Mouse (Mus musculus) right cerebral cortex, postnatal 10 days (tissue): ENCODE measurements around the gene Prkcb.

Experiments used
- DNase-seq, 2 experiments: peaks; one replicate each; pipeline ENCODE4 v3.0.0; 2021; ENCODE audit warnings: low spot score in 2 of 2

Gene Prkcb

DNA sequence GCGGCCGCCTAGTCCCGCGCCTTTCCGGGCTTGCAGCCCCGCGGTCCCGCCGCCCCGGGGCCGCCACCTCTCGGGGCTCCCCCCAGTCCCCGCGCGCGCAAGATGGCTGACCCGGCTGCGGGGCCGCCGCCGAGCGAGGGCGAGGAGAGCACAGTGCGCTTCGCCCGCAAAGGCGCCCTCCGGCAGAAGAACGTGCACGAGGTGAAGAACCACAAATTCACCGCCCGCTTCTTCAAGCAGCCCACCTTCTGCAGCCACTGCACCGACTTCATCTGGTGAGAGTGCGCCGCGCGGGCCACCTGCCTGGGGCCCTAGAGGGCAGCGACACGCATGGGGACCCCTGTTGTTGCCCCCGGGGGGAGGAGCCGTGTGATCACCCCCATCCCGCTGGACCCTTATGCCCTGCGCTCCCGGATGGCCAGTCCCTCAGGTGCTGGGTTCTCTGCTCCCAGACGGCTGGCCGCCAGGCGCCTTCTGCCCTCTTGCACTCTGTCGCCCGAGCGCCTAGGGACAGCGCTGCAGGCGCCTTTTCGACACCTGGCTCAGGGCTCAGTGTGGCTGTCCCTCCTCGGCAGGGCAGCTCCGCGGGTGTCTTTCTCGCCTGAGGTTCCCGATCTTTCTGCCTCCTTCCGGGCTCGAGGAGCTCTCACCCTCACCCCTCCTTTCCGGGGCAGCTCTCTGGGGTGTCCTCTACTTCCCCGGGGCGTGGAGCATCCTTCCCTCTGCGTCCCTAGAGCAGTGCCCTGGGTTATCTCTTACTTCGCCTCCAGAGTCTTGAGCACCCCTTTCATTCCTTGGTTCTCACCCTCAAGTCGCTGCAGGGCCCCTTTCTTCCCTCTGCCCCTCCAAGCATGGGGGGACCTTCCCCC, 926 bp downstream of the Prkcb start:
- DNase-seq = peak; percentile 50 to 51

DNA sequence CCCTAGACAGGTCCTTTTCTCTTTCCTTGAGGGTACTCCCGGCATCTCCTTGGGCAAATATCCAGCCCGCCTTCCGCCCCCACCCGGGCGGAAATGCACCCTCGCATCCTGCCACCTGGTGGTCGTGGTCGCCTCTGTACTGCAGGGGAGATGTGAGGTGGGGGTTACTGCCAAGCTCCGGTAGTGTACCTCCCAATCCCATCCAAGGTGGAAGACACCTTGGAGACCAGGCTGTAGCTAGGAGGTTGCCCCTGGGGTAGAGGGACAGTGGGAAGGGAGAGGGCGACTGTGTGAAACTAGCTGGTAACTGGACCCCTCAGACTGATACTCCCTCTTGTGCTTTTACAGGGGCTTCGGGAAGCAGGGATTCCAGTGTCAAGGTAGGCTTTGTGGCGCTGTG, 1.6 kb downstream of the Prkcb start:
- DNase-seq = peak; percentile 68 to 83

DNA sequence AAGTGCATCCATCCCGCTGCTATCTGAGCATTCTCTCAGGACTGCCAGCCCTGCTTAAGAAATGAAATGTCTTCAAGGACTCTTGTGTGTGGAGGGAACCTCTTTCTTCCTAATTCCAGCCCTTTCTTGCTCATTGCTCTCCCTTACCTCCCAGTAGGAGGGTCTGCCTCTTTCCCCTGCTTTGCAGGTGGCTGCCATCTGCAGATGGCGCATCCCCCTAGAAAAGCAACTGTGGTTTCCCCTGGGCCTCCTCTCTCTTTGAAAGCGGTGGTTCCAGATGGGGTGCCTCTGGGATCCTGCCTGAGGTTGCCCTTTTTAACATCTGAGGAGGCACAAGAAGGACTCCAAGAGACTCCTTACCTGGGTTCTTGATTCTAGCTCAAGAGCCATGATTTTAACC, 2.2 kb downstream of the Prkcb start:
- peak in 1 of 2 experiments; percentile 21 for DNase-seq

DNA sequence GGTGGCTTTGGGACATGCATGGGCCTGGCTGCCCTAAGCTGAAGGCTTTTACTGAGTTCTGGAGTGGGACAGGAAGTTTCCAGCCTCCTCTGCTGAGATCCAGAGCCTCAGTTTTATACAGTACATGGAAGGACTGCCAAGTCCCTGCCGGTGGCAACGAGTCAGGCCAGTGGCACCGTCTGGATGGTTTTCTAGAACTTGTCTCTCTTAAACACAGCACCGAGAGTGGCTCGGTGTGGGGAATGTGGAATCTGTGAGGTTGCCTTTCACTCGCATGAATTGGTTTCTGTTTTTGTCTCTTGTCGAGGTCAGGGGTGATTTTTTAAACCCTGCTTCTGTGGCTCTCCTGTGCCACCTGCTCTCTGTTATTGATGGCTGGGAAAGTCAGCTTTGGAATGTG, 3.6 kb downstream of the Prkcb start:
- peak; percentile 47 to 65 for DNase-seq

DNA sequence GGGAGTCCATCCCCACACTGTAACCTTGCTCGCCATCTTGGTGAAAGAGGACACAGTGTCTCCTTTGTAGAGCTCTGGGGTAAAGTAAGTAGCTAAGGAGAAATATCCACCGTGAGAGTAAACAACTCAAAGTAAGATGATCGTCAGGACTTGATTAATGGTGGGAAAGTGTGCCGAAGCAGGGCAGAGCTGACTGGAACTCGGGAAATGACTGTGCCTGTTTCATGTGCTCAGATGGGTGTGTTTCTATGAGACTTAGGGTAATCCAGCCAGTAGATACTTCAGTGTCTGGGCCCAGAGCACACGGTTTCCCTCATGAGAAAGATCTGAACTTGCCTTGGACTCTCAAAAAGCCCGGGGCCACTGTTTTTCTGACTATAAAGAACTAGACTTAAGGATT, 5.6 kb downstream of the Prkcb start:
- DNase-seq = peak in 1 of 2 experiments; percentile 11

DNA sequence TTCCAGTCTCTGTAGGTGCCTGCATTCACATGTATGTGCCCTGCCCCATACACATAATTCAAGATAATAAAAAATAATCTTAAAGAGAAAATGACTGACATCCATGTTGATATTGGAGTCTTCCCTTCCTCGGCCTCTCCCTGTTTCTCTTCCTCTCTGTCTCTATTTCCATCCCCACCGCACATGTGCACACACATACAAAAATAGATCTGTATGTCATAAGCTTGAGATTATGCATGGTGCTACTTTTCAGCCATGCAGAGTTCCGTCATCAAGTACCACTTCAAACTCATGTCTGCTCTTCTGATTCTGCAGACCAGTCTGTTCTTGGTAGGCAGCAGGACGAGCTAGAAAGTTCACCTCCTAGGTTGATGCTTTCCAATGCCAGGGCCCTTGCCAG, 6.8 kb downstream of the Prkcb start:
- DNase-seq = no peak

DNA sequence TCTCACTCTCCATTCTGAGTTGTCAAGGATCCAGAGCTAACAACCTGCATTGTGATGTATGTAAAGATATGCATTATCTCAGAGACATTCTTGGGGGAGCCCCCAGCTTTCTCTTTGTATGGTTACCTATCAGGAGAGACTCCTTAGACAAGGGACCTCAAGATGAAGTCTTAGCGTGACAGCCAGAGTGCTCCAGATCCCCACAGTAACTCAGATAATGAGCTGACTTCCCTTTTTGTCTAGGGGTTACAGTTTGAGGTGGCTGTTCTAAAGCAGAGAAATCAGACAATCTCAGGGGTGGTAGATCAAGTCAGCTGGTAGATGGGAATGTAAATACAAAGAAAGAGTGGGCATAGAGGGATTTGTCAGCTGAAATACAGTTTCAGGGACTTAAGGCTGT, 7.8 kb downstream of the Prkcb start:
- DNase-seq = no peak

DNA sequence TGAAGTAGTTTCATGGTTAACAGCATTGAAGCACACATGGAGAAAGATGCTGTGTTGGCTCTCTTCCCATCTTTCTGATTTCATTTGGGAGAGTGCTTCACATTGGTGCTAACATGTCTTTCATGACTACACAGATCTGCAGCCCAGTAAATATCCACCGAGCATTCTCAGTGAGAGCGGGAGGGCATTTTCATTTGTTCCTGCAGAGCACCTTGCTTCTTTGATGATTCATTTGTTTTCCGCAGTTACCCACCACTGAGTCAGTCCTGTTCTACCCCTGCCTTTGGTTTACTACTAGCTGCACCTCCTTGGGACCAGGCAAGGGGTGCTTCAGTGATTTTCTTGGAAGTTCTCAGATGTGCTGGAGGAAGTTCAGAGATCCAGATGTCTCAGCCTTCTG, 8.3 kb downstream of the Prkcb start:
- DNase-seq = no peak

DNA sequence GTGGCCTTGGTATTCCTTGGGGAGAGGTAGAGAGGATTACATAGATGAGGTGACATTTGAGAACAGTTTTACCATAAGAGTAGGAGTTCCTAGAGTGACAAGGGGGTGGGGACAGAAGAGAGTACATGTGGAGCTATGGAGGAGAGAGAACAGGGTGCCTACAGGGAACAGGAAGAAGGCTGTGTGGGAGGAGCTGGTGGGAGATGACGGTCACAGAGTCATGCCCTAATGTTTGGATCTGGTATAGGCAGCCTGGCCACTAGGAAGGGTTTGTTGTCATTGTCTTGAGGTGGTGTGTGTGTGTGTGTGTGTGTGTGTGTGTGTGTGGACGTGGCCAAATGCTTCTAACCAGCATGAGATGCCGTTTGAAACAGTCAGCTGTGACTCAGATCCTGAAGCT, 9.1 kb downstream of the Prkcb start:
- DNase-seq = no peak

DNA sequence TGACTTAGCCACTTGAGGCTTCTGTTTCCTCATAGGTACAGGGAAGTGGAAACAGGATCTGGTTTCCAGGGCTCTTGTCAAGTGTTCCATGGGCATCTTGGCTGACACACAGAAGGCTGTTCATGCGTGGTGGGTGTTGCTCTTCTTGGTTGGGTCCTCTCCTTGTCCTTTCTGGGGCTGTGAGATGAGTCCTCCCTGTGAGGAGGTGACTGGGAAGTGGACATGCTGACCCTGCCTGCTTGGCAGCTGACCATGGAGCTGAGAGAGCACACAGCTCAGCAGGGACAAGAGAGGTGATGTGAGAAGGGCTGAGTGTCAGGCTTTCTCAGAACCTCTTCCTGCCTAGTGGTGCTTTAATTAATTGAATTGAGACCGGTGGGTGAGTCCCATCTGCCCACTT, 10.2 kb downstream of the Prkcb start:
- DNase-seq = no peak

DNA sequence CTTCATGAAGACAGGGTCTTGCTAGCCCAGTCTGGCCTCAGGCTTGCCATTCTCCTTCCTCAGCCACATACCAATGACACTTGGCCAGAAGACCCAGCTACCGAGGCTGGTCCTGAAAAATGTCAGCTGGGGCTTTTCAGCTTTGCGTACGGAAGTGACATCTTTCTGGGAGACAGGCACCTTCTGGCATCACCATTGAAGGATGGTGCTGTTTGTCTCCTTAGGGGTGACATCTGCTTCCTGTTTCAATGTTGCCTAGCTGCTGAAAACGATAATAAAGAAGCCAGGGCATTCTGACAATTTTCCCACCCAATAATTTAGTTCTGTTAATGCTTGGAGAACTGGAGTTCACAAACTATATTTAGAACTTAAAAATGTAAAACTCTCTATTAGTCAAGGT, 12.0 kb downstream of the Prkcb start:
- no peak for DNase-seq

DNA sequence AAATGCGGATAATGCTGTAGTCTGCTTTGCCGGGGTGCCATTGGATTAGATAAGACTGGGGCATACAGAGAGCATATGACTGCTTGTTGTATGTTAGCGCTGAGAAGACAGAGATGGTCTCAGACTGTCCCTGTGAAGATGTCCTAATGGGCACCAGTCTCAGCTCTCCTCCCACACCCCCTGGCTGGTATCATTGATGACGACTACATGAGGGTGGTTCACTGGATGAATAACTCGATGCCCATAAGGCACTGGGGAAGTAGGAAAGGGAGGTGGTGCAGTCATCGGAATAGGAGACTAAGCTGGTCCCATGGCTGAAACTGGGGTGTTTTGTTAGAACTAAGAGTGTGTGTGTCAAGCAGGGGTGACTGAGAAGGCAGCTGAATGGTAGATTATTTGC, 14.0 kb downstream of the Prkcb start:
- DNase-seq = no peak

DNA sequence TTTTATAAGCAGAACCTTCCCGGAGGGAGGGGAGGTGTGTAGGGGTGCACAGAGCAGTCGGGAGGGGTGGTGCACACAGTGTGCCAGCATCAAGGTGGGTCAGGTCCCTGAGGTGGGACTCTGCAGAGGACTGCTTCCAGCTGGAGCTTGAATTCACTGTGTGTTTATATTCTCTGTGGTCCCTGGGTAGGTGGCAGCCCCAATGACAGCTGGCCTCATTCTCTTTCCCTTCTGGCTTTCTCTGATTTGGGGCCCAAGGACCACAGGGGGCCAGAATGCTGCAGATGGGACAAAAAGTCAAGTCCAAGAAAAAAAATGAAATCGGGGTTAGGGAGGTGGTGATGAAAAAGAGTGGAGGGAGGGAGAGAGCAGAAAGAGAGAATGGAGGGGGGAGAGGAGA, 15.4 kb downstream of the Prkcb start:
- no peak for DNase-seq

DNA sequence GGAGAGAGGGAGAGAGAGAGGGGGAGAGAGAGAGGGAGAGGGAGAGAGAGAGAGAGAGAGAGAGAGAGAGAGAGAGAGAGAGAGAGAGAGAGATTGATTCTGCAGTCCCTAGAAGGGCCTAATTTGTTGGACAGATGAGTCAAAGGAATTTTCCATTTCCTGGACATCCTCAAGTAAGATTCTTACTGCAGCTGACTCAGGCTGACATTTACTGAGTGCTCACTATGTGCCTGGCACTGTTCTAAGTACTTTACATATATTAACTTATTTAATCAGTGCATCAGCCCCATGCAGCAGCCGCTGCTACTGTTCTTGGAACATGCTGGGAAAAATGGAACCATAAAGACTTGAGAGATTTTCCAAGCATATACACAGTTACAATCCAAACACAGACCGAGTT, 16.0 kb downstream of the Prkcb start:
- DNase-seq = no peak

DNA sequence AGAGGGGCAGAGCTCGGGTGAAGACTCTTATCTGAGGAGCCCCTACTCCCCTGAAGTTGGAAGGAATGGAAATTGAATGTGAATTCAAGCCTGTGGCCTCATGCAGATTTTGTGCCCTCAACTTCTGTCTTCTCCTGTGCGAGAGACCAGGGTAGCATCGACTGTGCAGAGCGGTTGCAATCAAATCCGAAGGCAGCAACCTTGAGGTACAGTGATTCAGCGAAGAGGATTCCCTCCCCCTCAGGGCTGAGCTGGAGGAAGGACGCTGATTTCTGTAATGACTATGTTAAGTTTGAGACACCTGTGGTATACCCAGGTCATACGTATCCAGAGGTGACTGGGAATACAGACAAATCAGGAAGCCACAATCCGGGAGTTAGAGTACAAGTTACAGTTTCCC, 18.7 kb downstream of the Prkcb start:
- DNase-seq = no peak

DNA sequence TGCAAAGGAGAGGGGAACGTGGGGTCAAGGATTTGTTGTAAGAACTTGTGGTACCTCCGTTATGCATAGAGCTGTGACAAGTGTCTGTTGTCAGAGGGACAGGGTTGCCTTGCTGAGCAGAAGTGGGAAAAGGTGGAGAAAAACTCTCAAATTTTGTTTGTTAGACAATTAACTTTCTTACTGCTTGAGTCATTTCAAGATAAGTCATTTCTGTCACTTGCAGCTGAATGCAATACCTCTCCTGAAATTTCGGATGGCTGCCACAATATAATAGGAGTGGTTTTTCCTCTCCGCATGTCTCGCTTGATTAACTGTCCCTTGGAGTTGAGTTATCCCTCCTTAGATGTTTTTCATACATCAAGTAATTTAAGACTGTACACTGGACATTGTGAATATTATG, 20.1 kb downstream of the Prkcb start:
- DNase-seq = no peak

DNA sequence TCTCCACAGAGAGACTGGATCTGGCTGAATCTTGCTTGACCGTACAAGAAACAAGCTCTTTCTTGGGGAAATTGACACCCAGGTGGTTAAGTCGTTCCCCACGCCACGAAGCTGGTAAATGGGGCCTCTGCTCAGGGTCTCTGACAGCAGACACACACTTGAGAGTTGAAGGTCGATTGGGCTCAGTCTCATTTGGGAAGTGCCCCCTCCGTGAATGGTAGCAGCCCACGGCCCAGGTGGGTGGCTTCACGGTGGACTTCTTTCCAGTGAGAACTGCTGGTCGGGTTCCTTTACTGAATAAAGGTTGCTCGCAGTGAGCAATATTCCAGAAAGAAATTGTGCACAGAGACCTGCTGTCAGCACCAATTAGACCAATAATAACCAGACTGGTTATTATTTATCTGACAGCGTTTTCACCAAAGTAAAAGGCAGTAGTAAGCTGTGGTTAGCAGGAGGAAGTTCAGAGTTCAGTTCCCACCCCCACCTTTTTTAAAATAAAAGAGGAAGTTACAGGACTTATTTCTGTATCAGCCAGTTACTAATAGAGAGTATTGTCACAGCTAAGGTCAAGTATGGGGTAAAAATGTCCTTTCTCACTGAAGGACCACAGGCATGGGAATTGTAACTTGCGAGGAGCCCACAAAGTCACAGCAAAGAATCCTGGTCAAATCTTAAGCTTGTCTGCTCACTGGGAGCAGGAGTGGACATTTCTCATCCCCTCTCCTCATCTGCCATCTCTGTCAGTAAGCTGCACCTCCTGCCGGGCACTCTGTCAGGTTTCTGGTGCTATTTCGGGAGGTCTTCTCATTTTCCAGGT, 21.6 kb downstream of the Prkcb start:
- DNase-seq = no peak

DNA sequence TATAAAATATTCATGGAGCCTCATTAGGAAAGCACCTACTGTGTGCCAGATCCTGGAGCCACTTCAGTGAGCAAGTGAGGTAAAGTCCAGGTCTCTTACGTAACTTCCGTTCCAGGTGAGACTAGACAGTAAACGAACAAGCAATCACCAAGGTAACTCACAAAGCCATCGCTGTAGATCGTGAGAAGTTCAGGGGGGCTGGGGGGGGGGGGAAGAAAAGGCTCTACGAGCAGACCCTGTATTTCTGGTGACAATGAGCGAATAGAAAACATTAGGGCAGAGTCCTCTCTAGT, 22.1 kb downstream of the Prkcb start:
- DNase-seq = no peak

DNA sequence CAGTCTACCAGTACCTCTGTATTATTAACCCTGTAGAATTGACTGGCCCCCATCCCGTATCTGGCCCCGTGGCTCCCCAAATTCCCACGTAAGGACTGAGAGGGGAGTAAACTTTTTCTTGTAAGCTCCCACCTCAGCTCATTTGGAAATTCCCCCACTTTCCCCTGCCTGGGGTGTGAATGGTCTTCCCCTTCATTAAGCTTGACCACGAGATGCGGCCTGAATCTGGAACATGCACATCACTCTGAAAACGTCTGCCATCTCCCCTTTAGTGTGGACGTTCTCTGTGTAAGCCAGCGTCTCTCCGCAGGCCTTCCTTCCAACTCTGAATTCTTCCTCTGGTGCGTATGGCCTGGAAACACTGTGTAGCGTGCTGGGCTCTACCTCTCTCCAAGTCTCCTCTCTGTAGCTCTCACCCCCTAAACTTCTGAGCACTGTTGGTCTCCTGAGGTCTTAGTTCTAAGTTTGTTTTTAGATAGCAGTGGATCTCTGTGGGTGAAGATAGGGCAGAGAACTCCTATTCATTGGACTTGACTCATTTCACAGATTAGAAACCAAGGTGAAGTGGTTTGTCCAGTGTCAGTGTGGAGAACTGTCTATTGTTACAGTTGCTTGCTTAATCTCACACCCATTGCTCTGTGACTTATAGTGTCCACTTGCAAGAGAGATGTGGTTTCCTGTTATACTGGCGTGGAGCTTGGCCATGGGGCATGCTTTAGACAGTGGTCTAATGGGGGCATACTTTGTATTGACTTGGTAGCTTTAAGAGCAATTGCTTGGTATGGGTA, 25.3 kb downstream of the Prkcb start:
- DNase-seq = no peak

DNA sequence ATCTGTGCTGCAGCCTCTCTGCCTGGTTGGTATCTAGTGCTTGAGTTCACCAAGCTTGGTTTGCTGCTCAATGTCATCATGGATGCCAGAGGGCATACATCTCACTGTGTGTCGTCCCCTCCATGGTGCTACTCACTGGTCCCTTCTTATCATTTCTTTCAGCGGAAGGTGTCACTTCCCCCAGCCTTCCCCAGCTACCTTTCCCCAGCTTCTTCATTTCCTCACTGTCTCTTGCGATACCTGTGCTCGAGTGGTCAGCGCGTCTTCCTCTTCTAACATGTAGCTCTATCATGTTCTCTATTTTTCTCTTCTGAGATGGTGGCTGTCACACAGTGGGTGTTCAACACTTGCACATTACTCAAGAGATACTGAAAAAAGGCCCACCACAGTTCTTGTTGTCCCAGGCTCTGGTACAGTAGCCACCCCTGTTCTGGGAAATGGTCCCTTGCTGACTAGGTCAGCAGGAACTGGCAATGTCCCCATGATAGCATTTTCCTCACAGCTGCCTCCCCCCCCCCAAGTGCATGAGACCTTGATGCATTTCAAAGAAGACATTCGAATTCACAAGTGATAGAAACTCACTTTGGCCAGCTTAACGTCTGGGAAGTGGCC, 27.3 kb downstream of the Prkcb start:
- no peak for DNase-seq

DNA sequence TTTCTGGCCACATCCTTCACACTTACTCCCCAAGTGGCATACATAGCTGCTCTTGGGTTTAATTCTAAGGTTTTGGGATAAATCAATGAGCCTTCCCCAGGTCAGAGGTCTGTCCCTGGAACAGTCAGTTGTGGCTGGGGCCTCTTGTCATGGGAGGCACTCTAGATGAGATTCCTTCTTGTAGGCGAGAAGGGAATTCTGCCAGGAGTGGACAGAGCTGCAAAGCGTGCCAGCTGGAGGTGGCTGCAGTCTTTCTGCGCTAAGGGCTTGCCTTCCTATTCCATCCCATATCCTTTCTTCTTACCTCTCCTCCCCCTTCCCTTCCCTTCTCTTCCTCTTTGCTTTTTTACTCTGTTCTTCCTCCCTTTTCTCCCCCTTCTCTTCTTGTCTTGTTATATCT, 28.1 kb downstream of the Prkcb start:
- DNase-seq = no peak

DNA sequence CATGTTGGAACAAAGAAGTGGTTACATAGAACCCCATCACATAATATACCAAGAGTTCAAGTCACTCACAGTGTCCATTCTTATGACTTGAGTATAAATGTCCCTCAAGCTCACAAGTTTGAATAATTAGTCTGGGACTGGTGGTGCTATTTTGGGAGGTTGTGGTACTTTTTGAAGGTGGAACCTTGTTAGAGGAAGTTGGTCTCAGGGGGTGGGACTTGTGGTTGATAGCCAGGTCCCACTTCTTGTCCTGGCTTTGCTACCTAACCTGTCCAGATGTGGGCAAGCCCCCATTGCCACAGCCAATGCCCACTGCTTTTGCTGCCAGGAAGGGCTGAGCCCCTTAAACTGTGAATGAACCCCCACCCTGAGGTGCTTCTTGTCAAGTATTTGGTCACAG, 28.9 kb downstream of the Prkcb start:
- DNase-seq = no peak
